Mouse (Mus musculus): Measurements from ENCODE around the gene Ppfibp1. TPM values are rescaled to one million over a fixed set of nuclear protein-coding genes. Genes with fewer than 3 reads are reported as not detected.

The Ppfibp1 gene
- total and polyA plus RNA-seq, 3 experiments: 23.4 to 28.2 (median 28.2) TPM

DNA sequence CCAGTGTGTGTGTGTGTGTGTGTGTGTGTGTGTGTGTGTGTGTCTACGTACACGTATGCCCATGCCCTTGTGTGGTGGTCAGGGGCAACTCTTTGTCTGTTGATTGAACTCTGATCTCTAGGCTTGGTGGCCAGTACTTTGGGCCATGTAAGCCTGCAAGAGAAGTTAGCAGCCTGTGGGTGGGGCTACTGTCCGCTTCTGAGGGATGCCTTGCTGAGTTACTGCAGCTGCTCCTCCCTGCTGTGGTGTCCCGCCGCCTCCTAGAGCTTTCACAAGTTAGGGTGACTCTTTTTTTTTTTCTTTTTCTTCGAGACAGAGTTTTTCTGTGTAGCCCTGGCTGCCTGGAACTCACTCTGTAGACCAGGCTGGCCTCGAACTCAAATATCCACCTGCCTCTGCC lies 171.0 kb downstream of the Ppfibp1 start:
- dilution Hi-C loops (cut with MboI; ENCODE audit: extremely low pct_ligation_motif_present, extremely low pct_unique_long_range_greater_than_20kb, low sequenced_read_pairs): no loop called here
- Histone ChIP-seq H3K79me2 (replicated peaks; ENCODE audit: control insufficient read depth, extremely low read depth, insufficient read depth, poor library complexity, severe bottlenecking) (no peaks in the 10 kb centered on the region; the same call in none of the 2 replicates), H3K9me3 (replicated peaks; ENCODE audit: low read length) (no peaks in the 10 kb centered on the region), H3K9ac (ENCODE audit: insufficient read depth, low read depth) (no peak overlapping the region), H3K4me1 (ENCODE audit: control insufficient read depth in 1 of 2, insufficient read depth in 2 of 2) (no peaks in the 10 kb centered on the region), H3K27me3 (replicated peaks) (no peaks in the 10 kb centered on the region), H3K36me3 (replicated peaks in 1 of 2; ENCODE audit: control insufficient read depth in 1 of 2, insufficient read depth in 1 of 2, low read length in 1 of 2) (peaks cover 75 to 98% of the 10 kb centered on the region in 2 experiments), H3K4me3 (replicated peaks in 1 of 3; ENCODE audit: low read depth in 2 of 3, low read length in 2 of 3, poor library complexity in 1 of 3) (no peak overlapping the region), H3K27ac (ENCODE audit: insufficient read depth, low read depth) (no peak overlapping the region), H3K4me2 (ENCODE audit: insufficient read depth, low read depth, poor library complexity, severe bottlenecking) (no peak overlapping the region)
- in situ Hi-C loops (cut with MboI; ENCODE audit: low pct_ligation_motif_present, low pct_unique_long_range_greater_than_20kb, low sequenced_read_pairs): no loop called here
- no peak for TF ChIP-seq ZC3H11A (IDR thresholded peaks at IDR 0.05; ENCODE audit: low read depth, low read length)
- TF ChIP-seq HCFC1 (IDR thresholded peaks at IDR 0.05; ENCODE audit: low read depth, low read length): no peak
- TF ChIP-seq ETS1 (conservative IDR thresholded peaks at IDR 0.05; ENCODE audit: low read depth, low read length): no peak
- TF ChIP-seq IRF4 (IDR thresholded peaks at IDR 0.05; ENCODE audit: low read depth, low read length): no peak
- TF ChIP-seq SIN3A (IDR thresholded peaks at IDR 0.05; ENCODE audit: low read length): no peak
- no peak for TF ChIP-seq NELFE (IDR thresholded peaks at IDR 0.05; ENCODE audit: low read depth, low read length)
- TF ChIP-seq CHD2 (IDR thresholded peaks at IDR 0.05; ENCODE audit: low read length): no peak
- TF ChIP-seq ZKSCAN1 (IDR thresholded peaks at IDR 0.05; ENCODE audit: borderline replicate concordance, low read depth, low read length): no peak
- TF ChIP-seq EP300 (IDR thresholded peaks at IDR 0.05; ENCODE audit: low read length): no peak
- DNase-seq (ENCODE audit: extremely low read depth): no peak

DNA sequence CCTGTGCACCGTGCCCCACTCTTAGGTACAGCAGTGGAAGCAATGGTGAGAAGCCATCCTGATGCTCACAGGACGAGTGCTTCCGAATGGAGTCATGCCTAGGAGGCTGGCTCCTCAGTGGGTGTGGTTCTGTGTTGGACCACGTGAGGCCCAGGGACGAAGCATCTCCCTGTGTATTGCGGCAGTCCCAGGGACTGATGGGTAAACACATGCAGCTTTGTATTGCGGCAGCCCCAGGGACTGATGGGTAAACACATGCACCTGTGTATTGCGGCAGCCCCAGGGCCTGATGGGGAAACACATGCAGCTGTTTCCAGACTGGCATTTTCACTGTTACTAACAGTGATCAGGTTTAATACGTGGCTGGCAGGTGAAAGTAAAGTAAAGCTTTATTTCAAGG lies 173.3 kb downstream of the Ppfibp1 start:
- Histone ChIP-seq H3K27ac (ENCODE audit: insufficient read depth, low read depth) (no peak overlapping the region), H3K27me3 (replicated peaks) (no peaks in the 10 kb centered on the region), H3K36me3 (replicated peaks in 1 of 2; ENCODE audit: control insufficient read depth in 1 of 2, insufficient read depth in 1 of 2, low read length in 1 of 2) (peaks cover 65 to 93% of the 10 kb centered on the region in 2 experiments), H3K79me2 (replicated peaks; ENCODE audit: control insufficient read depth, extremely low read depth, insufficient read depth, poor library complexity, severe bottlenecking) (no peaks in the 10 kb centered on the region), H3K4me2 (ENCODE audit: insufficient read depth, low read depth, poor library complexity, severe bottlenecking) (no peak overlapping the region), H3K9me3 (replicated peaks; ENCODE audit: low read length) (no peaks in the 10 kb centered on the region), H3K4me1 (ENCODE audit: control insufficient read depth in 1 of 2, insufficient read depth in 2 of 2) (no peaks in the 10 kb centered on the region), H3K9ac (ENCODE audit: insufficient read depth, low read depth) (no peak overlapping the region), H3K4me3 (replicated peaks in 1 of 3; ENCODE audit: low read depth in 2 of 3, low read length in 2 of 3, poor library complexity in 1 of 3) (no peak overlapping the region)
- TF ChIP-seq ETS1 (conservative IDR thresholded peaks at IDR 0.05; ENCODE audit: low read depth, low read length): no peak
- no peak for DNase-seq (ENCODE audit: extremely low read depth)
- in situ Hi-C loops (cut with MboI; ENCODE audit: low pct_ligation_motif_present, low pct_unique_long_range_greater_than_20kb, low sequenced_read_pairs): no loop called here
- dilution Hi-C loops (cut with MboI; ENCODE audit: extremely low pct_ligation_motif_present, extremely low pct_unique_long_range_greater_than_20kb, low sequenced_read_pairs): no loop called here

DNA sequence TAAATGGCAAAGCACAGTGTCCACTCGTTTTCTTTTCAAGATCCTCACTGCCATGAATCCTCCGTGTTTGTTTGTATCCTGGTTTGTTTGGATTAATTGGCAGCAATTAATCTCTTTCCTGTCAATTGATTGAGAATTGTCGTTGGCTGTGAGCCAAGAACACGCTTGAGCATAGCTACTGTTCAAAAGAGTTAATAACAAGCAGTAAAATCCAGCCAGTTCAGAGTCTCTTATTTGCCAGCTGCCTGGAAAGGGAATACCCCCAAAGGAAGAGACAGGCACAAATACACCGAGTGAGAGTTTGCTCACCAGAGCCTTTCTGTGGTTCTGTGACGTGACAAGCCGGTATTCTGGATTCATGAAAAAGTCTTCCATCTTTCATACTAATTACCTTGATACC lies 173.7 kb downstream of the Ppfibp1 start:
- Histone ChIP-seq H3K4me2 (ENCODE audit: insufficient read depth, low read depth, poor library complexity, severe bottlenecking) (no peak overlapping the region), H3K79me2 (replicated peaks; ENCODE audit: control insufficient read depth, extremely low read depth, insufficient read depth, poor library complexity, severe bottlenecking) (no peaks in the 10 kb centered on the region), H3K9me3 (replicated peaks; ENCODE audit: low read length) (no peaks in the 10 kb centered on the region), H3K27ac (ENCODE audit: insufficient read depth, low read depth) (no peak overlapping the region), H3K4me1 (ENCODE audit: control insufficient read depth in 1 of 2, insufficient read depth in 2 of 2) (no peaks in the 10 kb centered on the region), H3K4me3 (replicated peaks in 1 of 3; ENCODE audit: low read depth in 2 of 3, low read length in 2 of 3, poor library complexity in 1 of 3) (no peak overlapping the region), H3K27me3 (replicated peaks) (no peaks in the 10 kb centered on the region), H3K9ac (ENCODE audit: insufficient read depth, low read depth) (no peak overlapping the region), H3K36me3 (replicated peaks in 1 of 2; ENCODE audit: control insufficient read depth in 1 of 2, insufficient read depth in 1 of 2, low read length in 1 of 2) (peaks cover 67 to 93% of the 10 kb centered on the region in 2 experiments)
- dilution Hi-C loops (cut with MboI; ENCODE audit: extremely low pct_ligation_motif_present, extremely low pct_unique_long_range_greater_than_20kb, low sequenced_read_pairs): no loop called here
- no peak for DNase-seq (ENCODE audit: extremely low read depth)
- TF ChIP-seq ELF1 (IDR thresholded peaks at IDR 0.05; ENCODE audit: low read depth, low read length): no peak
- TF ChIP-seq TBP (conservative IDR thresholded peaks at IDR 0.05; ENCODE audit: low read depth, low read length): no peak
- TF ChIP-seq CTCF (conservative IDR thresholded peaks at IDR 0.05 in 1 of 2, IDR thresholded peaks at IDR 0.05 in 1 of 2; ENCODE audit: low read depth in 2 of 2, low read length in 2 of 2): no peak
- TF ChIP-seq CHD1 (IDR thresholded peaks at IDR 0.05; ENCODE audit: low read depth, low read length): no peak
- no peak for TF ChIP-seq BHLHE40 (IDR thresholded peaks at IDR 0.05; ENCODE audit: low read depth, low read length)
- no peak for TF ChIP-seq MAFK (IDR thresholded peaks at IDR 0.05; ENCODE audit: insufficient replicate concordance, low read length)
- no peak for TF ChIP-seq NELFE (IDR thresholded peaks at IDR 0.05; ENCODE audit: low read depth, low read length)
- no peak for TF ChIP-seq SMC3 (IDR thresholded peaks at IDR 0.05; ENCODE audit: low read depth, low read length)
- TF ChIP-seq MAZ (IDR thresholded peaks at IDR 0.05; ENCODE audit: low read depth, low read length): no peak
- no peak for TF ChIP-seq USF2 (conservative IDR thresholded peaks at IDR 0.05; ENCODE audit: low read depth, low read length)
- TF ChIP-seq SIN3A (IDR thresholded peaks at IDR 0.05; ENCODE audit: low read length): no peak
- TF ChIP-seq JUN (IDR thresholded peaks at IDR 0.05; ENCODE audit: insufficient read depth, low read depth, low read length): no peak
- no peak for TF ChIP-seq EP300 (IDR thresholded peaks at IDR 0.05; ENCODE audit: low read length)
- no peak for TF ChIP-seq POLR2A (IDR thresholded peaks at IDR 0.05; ENCODE audit: low read depth, low read length)
- TF ChIP-seq HCFC1 (IDR thresholded peaks at IDR 0.05; ENCODE audit: low read depth, low read length): no peak
- in situ Hi-C loops (cut with MboI; ENCODE audit: low pct_ligation_motif_present, low pct_unique_long_range_greater_than_20kb, low sequenced_read_pairs): no loop called here
